ENCODE assay signal across 24 mouse cellular contexts in genomic region chr2:57395071-57395470, GRCm38 (mm10).
DNase-seq lines count a peak whose midpoint lies in the region; ATAC-seq and TF ChIP-seq lines count a peak whose summit lies in the region.
"Had no signal": no experiment of that assay in that cellular context is flagged by ENCODE, and none has a peak within 500 bp of the region (broad histone marks: within the 10 kb centered on the region; RNA-seq: fewer than 3 reads in every experiment).

No protein-coding gene starts in this region.

- no peaks in the 10 kb centered on the region for H3K27me3 ChIP-seq in intestine, embryonic 14.5 days (replicated peaks; ENCODE audit: control insufficient read depth, insufficient read depth, low read length)
- H3K27me3 ChIP-seq in intestine, postnatal 0 days (replicated peaks; ENCODE audit: control insufficient read depth, insufficient read depth, low read length), result no peaks in the 10 kb centered on the region
- H3K27me3 ChIP-seq in hindbrain, postnatal 0 days (ENCODE audit: insufficient read depth, low read length), result no peaks in the 10 kb centered on the region
- H3K27me3 ChIP-seq: embryonic facial prominence, embryonic 13.5 days; embryonic facial prominence, embryonic 15.5 days; forebrain, embryonic 12.5 days; Patski had no signal

- H3K4me2 ChIP-seq in intestine, embryonic 14.5 days (ENCODE audit: low read length), result no peak overlapping the region
- no peak overlapping the region for H3K4me2 ChIP-seq in intestine, postnatal 0 days (replicated peaks; ENCODE audit: low read depth)
- H3K4me2 ChIP-seq in hindbrain, postnatal 0 days (ENCODE audit: low read depth, low read length), result no peak overlapping the region
- H3K4me2 ChIP-seq: embryonic facial prominence, embryonic 13.5 days; embryonic facial prominence, embryonic 15.5 days; forebrain, embryonic 12.5 days had no signal

- H3K36me3 ChIP-seq in intestine, embryonic 14.5 days (ENCODE audit: control insufficient read depth, insufficient read depth, low read length), result no peaks in the 10 kb centered on the region
- no peaks in the 10 kb centered on the region for H3K36me3 ChIP-seq in intestine, postnatal 0 days (ENCODE audit: control insufficient read depth, insufficient read depth)
- H3K36me3 ChIP-seq in hindbrain, postnatal 0 days (ENCODE audit: insufficient read depth, low read length), result no peaks in the 10 kb centered on the region
- H3K36me3 ChIP-seq: embryonic facial prominence, embryonic 13.5 days; embryonic facial prominence, embryonic 15.5 days; forebrain, embryonic 12.5 days; G1E had no signal

- H3K4me3 ChIP-seq in intestine, embryonic 14.5 days (ENCODE audit: low read depth, low read length), result no peak overlapping the region
- no peak overlapping the region for H3K4me3 ChIP-seq in intestine, postnatal 0 days (ENCODE audit: low read depth, low read length)
- no peak overlapping the region for H3K4me3 ChIP-seq in hindbrain, postnatal 0 days (ENCODE audit: low read length)
- H3K4me3 ChIP-seq: embryonic facial prominence, embryonic 13.5 days; embryonic facial prominence, embryonic 15.5 days; erythroblast, embryonic 14.5 days; forebrain, embryonic 10.5 days; forebrain, embryonic 12.5 days had no signal

- no peaks in the 10 kb centered on the region for H3K9me3 ChIP-seq in intestine, embryonic 14.5 days (ENCODE audit: control insufficient read depth, low read length)
- no peaks in the 10 kb centered on the region for H3K9me3 ChIP-seq in intestine, postnatal 0 days (ENCODE audit: control insufficient read depth)
- no peaks in the 10 kb centered on the region for H3K9me3 ChIP-seq in hindbrain, postnatal 0 days (ENCODE audit: low read length)
- H3K9me3 ChIP-seq: embryonic facial prominence, embryonic 13.5 days; embryonic facial prominence, embryonic 15.5 days; G1E had no signal

- ATAC-seq in intestine, embryonic 14.5 days (replicated peaks; ENCODE audit: low FRiP score, low TSS enrichment, low read depth), result no peak
- no peak for ATAC-seq in intestine, postnatal 0 days
- no peak for ATAC-seq in hindbrain, postnatal 0 days
- ATAC-seq: forebrain, embryonic 14.5 days; forebrain, embryonic 16.5 days; Patski had no signal

- no peaks in the 10 kb centered on the region for H3K4me1 ChIP-seq in intestine, embryonic 14.5 days (replicated peaks; ENCODE audit: control insufficient read depth, insufficient read depth, low read length)
- no peaks in the 10 kb centered on the region for H3K4me1 ChIP-seq in intestine, postnatal 0 days (replicated peaks; ENCODE audit: control insufficient read depth, insufficient read depth, low read length)
- H3K4me1 ChIP-seq in hindbrain, postnatal 0 days (ENCODE audit: insufficient read depth, low read length), result no peaks in the 10 kb centered on the region
- H3K4me1 ChIP-seq: embryonic facial prominence, embryonic 13.5 days; embryonic facial prominence, embryonic 15.5 days; forebrain, embryonic 10.5 days; forebrain, embryonic 12.5 days had no signal

- H3K27ac ChIP-seq in intestine, embryonic 14.5 days (ENCODE audit: low read depth), result no peak overlapping the region
- H3K27ac ChIP-seq in intestine, postnatal 0 days (ENCODE audit: low read depth, low read length), result no peak overlapping the region
- H3K27ac ChIP-seq in hindbrain, postnatal 0 days, result no peak overlapping the region
- H3K27ac ChIP-seq: embryonic facial prominence, embryonic 13.5 days; embryonic facial prominence, embryonic 15.5 days; forebrain, embryonic 10.5 days; forebrain, embryonic 12.5 days had no signal

- no peak for TF ChIP-seq CTCF in intestine, postnatal 0 days (IDR thresholded peaks at IDR 0.05; ENCODE audit: low read depth)
- TF ChIP-seq CTCF in hindbrain, postnatal 0 days (IDR thresholded peaks at IDR 0.05; ENCODE audit: low read depth), result no peak

- 86% methylated on average over 4 of the region's 4 CpGs for WGBS in intestine, embryonic 14.5 days
- 93% methylated on average over 4 of the region's 4 CpGs for WGBS in intestine, postnatal 0 days
- 90% methylated on average over 4 of the region's 4 CpGs for WGBS in hindbrain, postnatal 0 days

- peak; percentile 25 for DNase-seq in intestine, embryonic 14.5 days (ENCODE audit: low spot score)
- peak; percentile 82 for DNase-seq in R1 (ENCODE audit: low read depth, low spot score)
- no peak for DNase-seq in T-cell, adult 2 months (ENCODE audit: low spot score)
- no peak for DNase-seq in hindbrain, postnatal 0 days (ENCODE audit: low spot score)
- DNase-seq: adrenal gland, adult 2 months; adrenal gland, postnatal 10 days; adrenal gland, postnatal 25 days; cerebellum, adult 11 months; cerebellum, adult 18-20 months; cerebellum, adult 8-10 months; cerebellum, adult 9-11 months; cerebellum, postnatal 14 days; cerebellum, postnatal 36 days; embryo, embryonic 11 days had no signal

- H3K9ac ChIP-seq in intestine, embryonic 14.5 days (ENCODE audit: low read length), result no peak overlapping the region
- no peak overlapping the region for H3K9ac ChIP-seq in intestine, postnatal 0 days (ENCODE audit: low read depth, low read length)
- no peak overlapping the region for H3K9ac ChIP-seq in hindbrain, postnatal 0 days (replicated peaks; ENCODE audit: low read length)
- H3K9ac ChIP-seq: embryonic facial prominence, embryonic 13.5 days; embryonic facial prominence, embryonic 15.5 days; forebrain, embryonic 12.5 days had no signal

Comparison
In these comparisons a context has a peak if more than half of its experiments do, and no peak if none do; other contexts are left out.
1. DNase-seq: peak in intestine, embryonic 14.5 days (single experiment) and R1 (single experiment); none in T-cell, adult 2 months (single experiment) and hindbrain, postnatal 0 days (single experiment).